Comparison of ENCODE assay signal across 16 mouse cellular contexts in the genomic region with DNA sequence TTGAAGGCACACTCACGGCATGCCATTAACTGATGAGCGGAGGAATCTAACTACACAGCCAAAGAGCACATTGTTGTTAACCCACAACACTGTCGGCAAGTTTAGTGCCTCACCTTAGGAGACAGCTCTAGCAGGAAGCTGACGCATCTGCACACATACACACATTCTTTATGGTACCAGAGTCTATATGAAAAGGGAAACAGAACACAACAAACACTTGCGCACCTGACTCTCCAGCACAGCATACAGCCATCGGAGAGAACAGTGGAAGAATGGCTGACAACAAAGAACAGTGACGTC.
"Had no signal": no experiment of that assay in that cellular context is flagged by ENCODE, and none has a peak within 500 bp of the region (broad histone marks: within the 10 kb centered on the region; RNA-seq: fewer than 3 reads in every experiment).

No protein-coding gene starts in this region.

- H3K9ac ChIP-seq: neural tube, embryonic 13.5 days; neural tube, embryonic 15.5 days; stomach, embryonic 15.5 days had no signal

- H3K4me1 ChIP-seq: neural tube, embryonic 13.5 days; neural tube, embryonic 15.5 days; stomach, embryonic 15.5 days had no signal

- H3K27ac ChIP-seq: neural tube, embryonic 13.5 days; neural tube, embryonic 15.5 days; stomach, embryonic 15.5 days; stomach, postnatal 0 days had no signal

- H3K4me2 ChIP-seq: neural tube, embryonic 13.5 days; neural tube, embryonic 15.5 days; stomach, embryonic 15.5 days had no signal

- H3K27me3 ChIP-seq: neural tube, embryonic 13.5 days; neural tube, embryonic 15.5 days; stomach, embryonic 15.5 days had no signal

- DNase-seq: retina, postnatal 1 day; right cerebral cortex, adult 18-20 months; right cerebral cortex, postnatal 14 days; right cerebral cortex, postnatal 25 days; right cerebral cortex, postnatal 4 days; spleen, adult 18-20 months; thymus, adult 18-20 months; thymus, adult 2 months; thymus, postnatal 14 days; thymus, postnatal 25 days; thymus, postnatal 36 days; thymus, postnatal 4 days had no signal

- H3K9me3 ChIP-seq: neural tube, embryonic 13.5 days; neural tube, embryonic 15.5 days; stomach, embryonic 15.5 days had no signal

- H3K4me3 ChIP-seq: neural tube, embryonic 13.5 days; neural tube, embryonic 15.5 days; stomach, embryonic 15.5 days had no signal
